Mouse (Mus musculus) cortical plate, adult 2 months (tissue): ENCODE measurements around the gene Mip.

Source experiments
- CTCF ChIP-seq: fragments of 200-500 bp; IDR thresholded peaks from 2 replicates; pipeline ENCODE4 v1.5.1; 2011; ENCODE audit warnings: mild to moderate bottlenecking, control low read depth, low read length; ENCODE audit not compliant: insufficient read depth; ENCODE audit errors: extremely low read depth
- POLR2A ChIP-seq: fragments of 200-500 bp; IDR thresholded peaks from 2 replicates; pipeline ENCODE4 v1.6.1; 2011; ENCODE audit warnings: mild to moderate bottlenecking, low read length, control low read depth; ENCODE audit not compliant: insufficient read depth; ENCODE audit errors: extremely low read depth

GRCm38 (mm10) chr10:128201856-128202255 is 23.8 kb upstream of the Mip start:
- no peak for TF ChIP-seq CTCF
- no peak for TF ChIP-seq POLR2A
